Mouse (Mus musculus) erythroblast, embryonic 14.5 days (primary cell): Measurements from ENCODE around the gene Gm2a.

ENCODE experiments used
- GATA1 ChIP-seq: IDR thresholded peaks from 2 replicates; pipeline ENCODE4 v1.6.1; 2012; ENCODE audit warnings: low read length, inconsistent platforms, mixed read lengths
- TAL1 ChIP-seq: IDR thresholded peaks from 3 replicates; pipeline ENCODE4 v1.6.1; 2012; ENCODE audit warnings: low read length, inconsistent platforms, mixed read lengths

GRCm38 (mm10) chr11:55062856-55063255 lies 35.1 kb upstream of the Gm2a start:
- TF ChIP-seq TAL1: no peak
- no peak for TF ChIP-seq GATA1
